Mouse (Mus musculus): ENCODE measurements around the gene Prss53. TPM values are rescaled to one million over a fixed set of nuclear protein-coding genes. Genes with fewer than 3 reads are reported as not detected.

Gene Prss53
- polyA plus RNA-seq, 1 experiment from 2014 or later, result 0.36 TPM

DNA sequence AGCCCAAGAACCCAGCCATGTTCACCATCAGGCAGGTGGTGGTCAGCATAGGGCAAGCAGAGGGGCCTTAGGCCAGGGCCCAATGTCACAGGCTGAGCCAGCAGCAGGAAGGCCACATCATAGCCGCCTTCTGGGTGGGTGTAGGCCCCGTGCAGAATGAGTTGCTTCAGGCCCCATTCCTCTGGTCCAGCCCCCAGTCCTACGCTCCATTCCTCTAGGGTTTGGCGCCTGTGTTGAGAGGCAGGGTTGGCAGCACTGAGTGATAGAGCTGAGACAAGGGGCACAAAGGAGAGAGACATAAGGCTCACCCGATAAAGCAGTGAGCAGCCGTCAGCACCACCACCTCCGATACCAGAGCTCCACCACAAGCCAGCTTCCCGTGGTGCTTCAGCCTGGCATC lies 3.6 kb downstream of the Prss53 start:
- Histone ChIP-seq H3K9me3 (ENCODE audit: control insufficient read depth, low read length) (no peaks in the 10 kb centered on the region), H3K4me3 (ENCODE audit: low read depth, low read length) (no peak overlapping the region), H3K27me3 (ENCODE audit: control insufficient read depth, insufficient read depth, low read length) (no peaks in the 10 kb centered on the region), H3K36me3 (ENCODE audit: control insufficient read depth, insufficient read depth, low read length) (peaks cover 38% of the 10 kb centered on the region), H3K9ac (ENCODE audit: low read length) (no peak overlapping the region), H3K4me1 (ENCODE audit: control insufficient read depth, insufficient read depth, low read length) (peaks cover 4% of the 10 kb centered on the region), H3K4me2 (no peak overlapping the region), H3K27ac (ENCODE audit: low read depth, low read length) (no peak overlapping the region)
- ATAC-seq (ENCODE audit: low FRiP score) (no peak), DNase-seq (ENCODE audit: low spot score, missing footprints) (no peak)
- WGBS, result 85% methylated on average over 8 of the region's 8 CpGs

DNA sequence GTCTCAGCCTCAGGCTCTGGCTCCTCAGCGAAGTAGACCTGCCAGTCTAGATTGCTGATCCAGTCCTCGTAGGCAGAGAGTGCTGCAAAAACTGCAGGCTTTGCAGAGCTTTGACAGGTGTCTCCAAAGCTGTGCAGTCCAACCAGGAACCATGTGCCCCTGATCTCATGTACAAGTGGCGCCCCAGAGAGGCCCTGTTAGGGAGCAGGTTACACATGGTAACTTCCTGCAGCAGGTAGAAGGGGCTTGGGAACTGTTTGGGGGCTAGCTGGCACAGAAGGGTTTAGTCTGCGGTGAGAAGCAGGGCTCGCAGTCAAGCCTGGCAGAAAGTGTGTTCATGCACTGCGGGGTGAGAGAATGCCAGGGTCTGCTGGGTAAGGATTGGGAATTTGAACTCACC lies 4.2 kb downstream of the Prss53 start:
- Histone ChIP-seq H3K27ac (ENCODE audit: low read depth, low read length) (no peak overlapping the region), H3K36me3 (ENCODE audit: control insufficient read depth, insufficient read depth, low read length) (peaks cover 44% of the 10 kb centered on the region), H3K4me1 (ENCODE audit: control insufficient read depth, insufficient read depth, low read length) (peaks cover 4% of the 10 kb centered on the region), H3K4me2 (no peak overlapping the region), H3K4me3 (ENCODE audit: low read depth, low read length) (no peak overlapping the region), H3K9me3 (ENCODE audit: control insufficient read depth, low read length) (no peaks in the 10 kb centered on the region), H3K9ac (ENCODE audit: low read length) (no peak overlapping the region), H3K27me3 (ENCODE audit: control insufficient read depth, insufficient read depth, low read length) (no peaks in the 10 kb centered on the region)
- DNase-seq (ENCODE audit: low spot score, missing footprints) (no peak), ATAC-seq (ENCODE audit: low FRiP score) (no peak)
- WGBS, result 92% methylated on average over 6 of the region's 6 CpGs

DNA sequence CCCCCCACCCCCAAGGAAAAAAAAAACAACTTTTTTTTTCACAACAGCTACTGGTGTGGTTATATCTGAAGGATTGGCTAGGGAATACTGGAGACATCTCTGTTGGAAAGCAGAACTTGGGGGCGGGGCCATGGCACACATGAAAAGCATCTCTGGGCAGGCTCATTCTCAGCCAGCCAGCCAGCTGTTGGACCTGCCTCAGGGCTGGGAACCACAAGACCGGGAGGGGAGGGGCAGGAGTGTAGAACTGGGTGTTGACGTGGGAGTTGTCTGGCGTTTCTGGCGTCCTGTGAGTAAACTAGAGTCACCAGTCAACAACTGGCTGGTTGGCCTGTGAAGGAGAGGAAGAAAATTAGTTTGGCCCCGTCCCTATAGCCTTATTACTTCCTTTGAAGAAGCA lies 4.8 kb downstream of the Prss53 start:
- Histone ChIP-seq H3K27me3 (ENCODE audit: control insufficient read depth, insufficient read depth, low read length) (no peaks in the 10 kb centered on the region), H3K4me3 (ENCODE audit: low read depth, low read length) (no peak overlapping the region), H3K4me2 (no peak overlapping the region), H3K27ac (ENCODE audit: low read depth, low read length) (no peak overlapping the region), H3K9ac (ENCODE audit: low read length) (no peak overlapping the region), H3K4me1 (ENCODE audit: control insufficient read depth, insufficient read depth, low read length) (peaks cover 4% of the 10 kb centered on the region), H3K36me3 (ENCODE audit: control insufficient read depth, insufficient read depth, low read length) (peaks cover 50% of the 10 kb centered on the region), H3K9me3 (ENCODE audit: control insufficient read depth, low read length) (no peaks in the 10 kb centered on the region)
- 79% methylated on average over 6 of the region's 6 CpGs for WGBS
- DNase-seq (ENCODE audit: low spot score, missing footprints) (no peak), ATAC-seq (ENCODE audit: low FRiP score) (no peak)

DNA sequence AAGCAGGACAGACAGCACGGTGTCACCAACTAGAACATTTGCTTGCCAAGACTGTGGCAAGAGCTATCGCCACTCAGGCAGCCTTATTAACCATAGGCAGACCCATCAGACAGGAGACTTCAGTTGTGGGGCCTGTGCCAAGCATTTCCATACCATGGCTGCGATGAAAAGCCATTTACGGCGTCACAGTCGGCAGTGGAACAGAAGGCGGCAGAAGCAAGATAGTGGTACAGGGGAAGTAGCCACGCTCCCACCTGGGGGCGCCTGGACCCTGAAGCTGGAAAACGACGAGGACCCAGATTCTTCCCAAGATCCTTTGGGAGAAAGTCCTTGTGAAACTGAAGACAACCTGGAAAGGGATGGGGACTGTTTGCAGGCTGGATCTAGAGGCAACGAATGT lies 10.3 kb downstream of the Prss53 start:
- no peak for ATAC-seq (ENCODE audit: low FRiP score)
- 91% methylated on average over 12 of the region's 12 CpGs for WGBS
- Histone ChIP-seq H3K36me3 (ENCODE audit: control insufficient read depth, insufficient read depth, low read length) (peaks cover 52% of the 10 kb centered on the region), H3K4me3 (ENCODE audit: low read depth, low read length) (no peak overlapping the region), H3K4me2 (no peak overlapping the region), H3K27ac (ENCODE audit: low read depth, low read length) (no peak overlapping the region), H3K27me3 (ENCODE audit: control insufficient read depth, insufficient read depth, low read length) (no peaks in the 10 kb centered on the region), H3K4me1 (ENCODE audit: control insufficient read depth, insufficient read depth, low read length) (peaks cover 11% of the 10 kb centered on the region), H3K9me3 (ENCODE audit: control insufficient read depth, low read length) (no peaks in the 10 kb centered on the region), H3K9ac (ENCODE audit: low read length) (no peak overlapping the region)
- no peak for DNase-seq (ENCODE audit: low spot score, missing footprints)

DNA sequence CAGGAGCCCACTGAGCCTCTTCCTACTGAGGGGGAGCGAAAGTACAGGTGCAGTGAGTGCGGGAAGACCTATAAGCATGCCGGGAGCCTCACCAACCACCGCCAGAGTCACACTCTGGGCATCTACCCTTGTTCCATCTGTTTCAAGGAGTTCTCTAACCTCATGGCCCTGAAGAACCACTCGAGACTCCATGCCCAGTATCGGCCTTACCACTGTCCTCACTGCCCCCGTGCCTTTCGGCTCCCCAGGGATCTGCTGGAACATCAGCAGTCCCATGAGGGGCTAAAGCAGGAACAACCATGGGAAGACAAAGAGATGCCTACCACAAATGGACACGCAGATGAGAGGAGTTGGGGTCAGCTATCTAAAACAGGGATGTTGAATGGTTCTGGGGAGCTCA lies 11.5 kb downstream of the Prss53 start:
- peaks cover 46% of the 10 kb centered on the region for H3K36me3 ChIP-seq (ENCODE audit: control insufficient read depth, insufficient read depth, low read length)
- no peaks in the 10 kb centered on the region for H3K9me3 ChIP-seq (ENCODE audit: control insufficient read depth, low read length)
- no peak overlapping the region for H3K4me2 ChIP-seq
- no peak overlapping the region for H3K9ac ChIP-seq (ENCODE audit: low read length)
- no peak for DNase-seq (ENCODE audit: low spot score, missing footprints)
- H3K27ac ChIP-seq (ENCODE audit: low read depth, low read length), result no peak overlapping the region
- ATAC-seq (ENCODE audit: low FRiP score), result no peak
- H3K4me1 ChIP-seq (ENCODE audit: control insufficient read depth, insufficient read depth, low read length), result peaks cover 15% of the 10 kb centered on the region
- H3K4me3 ChIP-seq (ENCODE audit: low read depth, low read length), result no peak overlapping the region
- H3K27me3 ChIP-seq (ENCODE audit: control insufficient read depth, insufficient read depth, low read length), result no peaks in the 10 kb centered on the region
- 97% methylated on average over 9 of the region's 9 CpGs for WGBS

DNA sequence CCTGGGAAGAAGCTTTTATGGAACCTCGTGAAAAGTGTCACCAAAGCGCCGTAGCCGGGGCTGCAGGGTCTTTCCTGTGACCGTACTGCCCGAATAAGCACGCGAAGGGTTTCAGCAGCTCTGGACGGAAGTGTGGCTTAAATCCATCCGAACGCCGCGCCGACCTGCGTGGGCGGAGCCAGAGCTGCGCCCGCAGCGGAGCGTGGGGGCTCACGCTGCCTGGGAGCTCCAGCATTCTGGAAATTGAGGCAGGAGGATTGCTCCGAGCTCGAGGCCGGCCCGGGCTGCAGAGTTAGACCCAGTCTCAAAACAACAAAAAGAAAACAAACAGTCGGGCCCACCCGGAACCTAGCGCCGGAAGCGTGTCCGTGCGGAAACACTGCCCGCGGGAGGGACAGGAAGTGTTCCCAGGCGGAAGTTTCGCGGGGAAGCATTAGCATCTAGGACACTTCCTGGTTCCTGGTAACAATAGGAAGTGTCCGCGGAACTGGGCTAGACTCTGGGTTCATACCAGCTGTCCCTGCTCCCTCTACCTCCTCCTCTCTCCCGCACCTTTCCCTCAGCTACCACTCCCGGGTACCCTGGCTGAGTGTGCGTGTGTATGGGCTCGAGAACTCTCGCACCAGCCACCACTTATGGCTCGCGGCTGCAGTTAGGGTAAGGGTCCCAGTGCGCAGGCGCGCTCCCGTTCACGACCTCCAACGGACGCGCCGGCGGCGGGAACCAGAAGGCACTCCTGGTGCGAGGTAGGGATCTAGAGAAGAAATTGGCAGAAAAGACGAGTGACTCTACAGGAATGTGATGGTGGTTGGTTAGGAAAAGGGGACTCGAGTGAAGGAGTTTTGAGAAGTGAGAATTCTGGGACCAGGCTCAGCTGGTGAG lies 14.1 kb downstream of the Prss53 start, which contains the start of gene Zfp668:
Zfp668 (minus strand) TSS at position 362 of the 882 bp plus-strand sequence.
- H3K27me3 ChIP-seq (ENCODE audit: control insufficient read depth, insufficient read depth, low read length), result no peaks in the 10 kb centered on the region
- H3K4me2 ChIP-seq, result peak within 1 kb of the TSS; percentile 69
- WGBS, result under 1% methylated on average over 60 of the region's 60 CpGs
- H3K4me1 ChIP-seq (ENCODE audit: control insufficient read depth, insufficient read depth, low read length), result peaks cover 17% of the 10 kb centered on the region
- peak within 1 kb of the TSS; percentile 99 for H3K9ac ChIP-seq (ENCODE audit: low read length)
- DNase-seq (ENCODE audit: low spot score, missing footprints) (peak; percentile 100), ATAC-seq (ENCODE audit: low FRiP score) (peak; percentile 50)
- peak within 1 kb of the TSS; percentile 95 for H3K4me3 ChIP-seq (ENCODE audit: low read depth, low read length)
- no peaks in the 10 kb centered on the region for H3K9me3 ChIP-seq (ENCODE audit: control insufficient read depth, low read length)
- peak within 1 kb of the TSS; percentile 99 for H3K27ac ChIP-seq (ENCODE audit: low read depth, low read length)
- H3K36me3 ChIP-seq (ENCODE audit: control insufficient read depth, insufficient read depth, low read length), result peaks cover 29% of the 10 kb centered on the region

DNA sequence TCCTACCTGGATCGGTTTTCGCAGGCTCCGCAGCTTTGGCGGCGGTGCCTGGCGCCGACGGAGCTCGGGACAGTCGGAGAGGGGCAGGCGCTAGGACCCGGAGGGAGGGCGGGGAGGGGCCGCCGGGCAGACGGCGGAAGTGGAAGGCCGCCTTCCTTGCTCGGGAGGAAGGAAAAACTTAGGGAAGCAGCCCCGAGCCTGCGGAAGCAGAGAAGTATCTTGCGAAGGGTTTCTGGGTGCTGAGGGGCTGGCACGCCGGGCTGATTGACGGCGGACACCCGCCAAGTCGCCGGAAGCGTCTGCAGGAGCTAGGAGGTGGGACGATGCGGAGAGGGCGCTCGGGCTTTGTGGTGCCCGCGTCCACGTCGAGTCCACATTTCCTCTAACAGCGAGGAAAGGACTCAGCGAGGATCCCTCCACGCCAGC lies 14.7 kb downstream of the Prss53 start, which contains the start of gene Zfp646:
Zfp646 (plus strand) TSS at position 181 of the 426 bp plus-strand sequence.
- no peaks in the 10 kb centered on the region for H3K27me3 ChIP-seq (ENCODE audit: control insufficient read depth, insufficient read depth, low read length)
- peaks cover 17% of the 10 kb centered on the region for H3K4me1 ChIP-seq (ENCODE audit: control insufficient read depth, insufficient read depth, low read length)
- H3K9me3 ChIP-seq (ENCODE audit: control insufficient read depth, low read length), result no peaks in the 10 kb centered on the region
- peaks cover 23% of the 10 kb centered on the region for H3K36me3 ChIP-seq (ENCODE audit: control insufficient read depth, insufficient read depth, low read length)
- H3K4me3 ChIP-seq (ENCODE audit: low read depth, low read length), result peak within 1 kb of the TSS; percentile 95
- ATAC-seq (ENCODE audit: low FRiP score) (peak; percentile 89), DNase-seq (ENCODE audit: low spot score, missing footprints) (peak; percentile 99)
- H3K27ac ChIP-seq (ENCODE audit: low read depth, low read length), result peak within 1 kb of the TSS; percentile 99
- WGBS, result under 1% methylated on average over 41 of the region's 41 CpGs
- peak within 1 kb of the TSS; percentile 69 for H3K4me2 ChIP-seq
- peak within 1 kb of the TSS; percentile 99 for H3K9ac ChIP-seq (ENCODE audit: low read length)

DNA sequence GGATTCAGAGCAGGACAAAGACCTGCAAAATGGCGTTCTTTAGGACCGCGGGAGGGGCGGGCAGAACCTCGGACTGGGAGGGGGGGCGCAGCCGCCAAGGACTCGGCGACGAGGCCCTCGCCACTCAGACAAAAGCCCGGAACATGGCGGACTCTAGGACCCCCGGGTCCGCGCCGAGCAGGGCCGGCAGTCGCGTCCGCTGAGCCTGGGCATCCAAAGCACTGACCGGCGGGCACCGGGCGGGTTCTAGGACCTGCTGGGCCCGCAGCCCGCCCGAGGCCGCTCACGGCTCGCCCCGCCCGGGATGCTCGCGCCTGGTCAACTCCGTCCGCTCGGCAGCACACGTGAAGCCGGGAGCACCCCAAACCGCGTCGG lies 15.2 kb downstream of the Prss53 start:
- H3K27me3 ChIP-seq (ENCODE audit: control insufficient read depth, insufficient read depth, low read length), result no peaks in the 10 kb centered on the region
- no peaks in the 10 kb centered on the region for H3K9me3 ChIP-seq (ENCODE audit: control insufficient read depth, low read length)
- peak overlapping the region; percentile 99 for H3K27ac ChIP-seq (ENCODE audit: low read depth, low read length)
- peaks cover 20% of the 10 kb centered on the region for H3K36me3 ChIP-seq (ENCODE audit: control insufficient read depth, insufficient read depth, low read length)
- H3K4me2 ChIP-seq, result peak overlapping the region; percentile 69
- DNase-seq (ENCODE audit: low spot score, missing footprints) (peak; percentile 99), ATAC-seq (ENCODE audit: low FRiP score) (peak; percentile 97)
- H3K9ac ChIP-seq (ENCODE audit: low read length), result peak overlapping the region; percentile 99
- H3K4me3 ChIP-seq (ENCODE audit: low read depth, low read length), result peak overlapping the region; percentile 95
- peaks cover 17% of the 10 kb centered on the region for H3K4me1 ChIP-seq (ENCODE audit: control insufficient read depth, insufficient read depth, low read length)
- WGBS, result under 1% methylated on average over 43 of the region's 43 CpGs

DNA sequence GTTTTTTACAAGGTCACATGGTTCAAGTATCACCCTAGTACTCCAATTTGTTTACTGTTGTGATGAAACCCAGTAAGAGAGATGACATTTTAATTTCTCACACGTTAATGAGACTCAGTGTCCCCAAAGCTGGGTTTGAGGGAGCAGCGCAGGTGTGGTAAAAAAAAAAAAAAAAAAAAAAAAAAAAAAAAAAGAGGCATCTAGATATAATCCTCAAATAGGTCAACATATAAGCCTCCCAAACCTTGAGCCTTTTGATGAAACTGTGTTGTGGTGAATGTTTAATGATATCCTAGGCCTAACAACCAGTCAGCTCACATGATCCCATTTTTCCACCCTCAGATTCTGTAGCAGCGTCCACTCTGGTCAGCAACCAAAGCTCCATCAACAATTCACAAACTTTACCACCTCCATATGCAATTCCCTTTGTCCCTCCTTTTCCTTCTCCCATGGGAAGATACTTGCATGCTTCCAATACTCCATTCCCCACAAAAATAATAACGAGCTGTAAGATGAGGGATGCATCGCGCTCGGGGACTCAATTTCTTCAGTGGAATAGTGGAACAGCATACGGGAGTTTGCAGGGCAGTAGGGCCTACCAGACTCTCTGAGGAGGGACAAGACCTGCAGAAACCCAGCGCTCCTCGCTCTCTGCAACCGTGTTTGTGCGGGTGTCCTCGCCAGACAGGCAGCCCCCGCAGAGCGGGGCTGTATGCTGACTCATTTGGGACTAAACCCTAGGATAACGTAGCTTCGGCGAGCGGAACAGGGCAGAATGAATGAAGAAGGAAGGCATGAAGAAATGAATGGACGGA lies 15.8 kb downstream of the Prss53 start:
- 5% methylated on average over 20 of the region's 20 CpGs for WGBS
- H3K9ac ChIP-seq (ENCODE audit: low read length), result peak overlapping the region; percentile 99
- peak overlapping the region; percentile 99 for H3K27ac ChIP-seq (ENCODE audit: low read depth, low read length)
- H3K9me3 ChIP-seq (ENCODE audit: control insufficient read depth, low read length), result no peaks in the 10 kb centered on the region
- no peaks in the 10 kb centered on the region for H3K27me3 ChIP-seq (ENCODE audit: control insufficient read depth, insufficient read depth, low read length)
- H3K4me3 ChIP-seq (ENCODE audit: low read depth, low read length), result peak overlapping the region; percentile 95
- no peak for DNase-seq (ENCODE audit: low spot score, missing footprints)
- peaks cover 17% of the 10 kb centered on the region for H3K4me1 ChIP-seq (ENCODE audit: control insufficient read depth, insufficient read depth, low read length)
- ATAC-seq (ENCODE audit: low FRiP score), result peak; percentile 40
- H3K36me3 ChIP-seq (ENCODE audit: control insufficient read depth, insufficient read depth, low read length), result peaks cover 14% of the 10 kb centered on the region
- H3K4me2 ChIP-seq, result peak overlapping the region; percentile 68

Data from midbrain, embryonic 11.5 days (tissue).